Mouse (Mus musculus): ENCODE results near the gene Adcy6. TPM values are rescaled to one million over a fixed set of nuclear protein-coding genes. Genes with fewer than 3 reads are reported as not detected.
A peak's percentile ranks its signal among the peaks of the same experiment; 100 is the strongest.

Adcy6 gene
- 9.9 and 10.2 TPM in 2 replicates for polyA plus RNA-seq (2015; fragmentation: Nextera tagmentation; extraction: Ambion mirVana)

GRCm38 (mm10) chr15:98609331-98610130 is at the start of gene Adcy6:
TSS of gene Adcy6 (minus strand) at chr15:98610076.
- peak within 1 kb of the TSS; percentile 89 for H3K9ac ChIP-seq (ENCODE audit: low read depth, low read length)

GRCm38 (mm10) chr15:98656982-98657751 is 47.3 kb upstream of the Adcy6 start:
- no peaks in the 10 kb centered on the region for H3K27me3 ChIP-seq (ENCODE audit: control insufficient read depth, insufficient read depth, low read depth, low read length)
- H3K27ac ChIP-seq (ENCODE audit: low read length), result no peak overlapping the region
- no peaks in the 10 kb centered on the region for H3K9me3 ChIP-seq (replicated peaks; ENCODE audit: control insufficient read depth, low read length, poor library complexity, severe bottlenecking)
- peaks cover 34% of the 10 kb centered on the region for H3K36me3 ChIP-seq (ENCODE audit: control insufficient read depth, insufficient read depth, low read length)
- H3K4me1 ChIP-seq (ENCODE audit: control insufficient read depth, insufficient read depth, low read length), result peaks cover 7% of the 10 kb centered on the region
- WGBS, result 84% methylated on average over 15 of the region's 15 CpGs
- ATAC-seq, result no peak
- no peak overlapping the region for H3K4me3 ChIP-seq (ENCODE audit: low read depth, low read length)
- H3K4me2 ChIP-seq (ENCODE audit: low read length), result no peak overlapping the region
- H3K9ac ChIP-seq (ENCODE audit: low read depth, low read length), result no peak overlapping the region

More at GRCm38 (mm10) chr15:98609331-98610130, at the start of gene Adcy6:
- peak within 1 kb of the TSS; percentile 86 for H3K4me3 ChIP-seq (ENCODE audit: low read depth, low read length)
- no peaks in the 10 kb centered on the region for H3K27me3 ChIP-seq (ENCODE audit: control insufficient read depth, insufficient read depth, low read depth, low read length)
- peak; percentile 75 for ATAC-seq
- WGBS, result under 1% methylated on average over 47 of the region's 75 CpGs
- H3K4me1 ChIP-seq (ENCODE audit: control insufficient read depth, insufficient read depth, low read length), result peaks cover 26% of the 10 kb centered on the region
- peak within 1 kb of the TSS; percentile 70 for H3K4me2 ChIP-seq (ENCODE audit: low read length)
- H3K9me3 ChIP-seq (replicated peaks; ENCODE audit: control insufficient read depth, low read length, poor library complexity, severe bottlenecking), result no peaks in the 10 kb centered on the region
- H3K27ac ChIP-seq (ENCODE audit: low read length), result peak within 1 kb of the TSS; percentile 85
- H3K36me3 ChIP-seq (ENCODE audit: control insufficient read depth, insufficient read depth, low read length), result no peaks in the 10 kb centered on the region

GRCm38 (mm10) chr15:98652174-98652573 is 42.3 kb upstream of the Adcy6 start:
- ATAC-seq, result no peak
- 96% methylated on average over 8 of the region's 8 CpGs for WGBS
- Histone ChIP-seq H3K4me2 (ENCODE audit: low read length) (no peak overlapping the region), H3K27me3 (ENCODE audit: control insufficient read depth, insufficient read depth, low read depth, low read length) (no peaks in the 10 kb centered on the region), H3K4me3 (ENCODE audit: low read depth, low read length) (no peak overlapping the region), H3K9me3 (replicated peaks; ENCODE audit: control insufficient read depth, low read length, poor library complexity, severe bottlenecking) (no peaks in the 10 kb centered on the region), H3K36me3 (ENCODE audit: control insufficient read depth, insufficient read depth, low read length) (peaks cover 62% of the 10 kb centered on the region), H3K4me1 (ENCODE audit: control insufficient read depth, insufficient read depth, low read length) (no peaks in the 10 kb centered on the region), H3K9ac (ENCODE audit: low read depth, low read length) (no peak overlapping the region), H3K27ac (ENCODE audit: low read length) (no peak overlapping the region)

GRCm38 (mm10) chr15:98651431-98651830 is 41.6 kb upstream of the Adcy6 start:
- Histone ChIP-seq H3K4me1 (ENCODE audit: control insufficient read depth, insufficient read depth, low read length) (no peaks in the 10 kb centered on the region), H3K27me3 (ENCODE audit: control insufficient read depth, insufficient read depth, low read depth, low read length) (no peaks in the 10 kb centered on the region), H3K36me3 (ENCODE audit: control insufficient read depth, insufficient read depth, low read length) (peaks cover 61% of the 10 kb centered on the region), H3K4me2 (ENCODE audit: low read length) (no peak overlapping the region), H3K9ac (ENCODE audit: low read depth, low read length) (no peak overlapping the region), H3K27ac (ENCODE audit: low read length) (no peak overlapping the region), H3K4me3 (ENCODE audit: low read depth, low read length) (no peak overlapping the region), H3K9me3 (replicated peaks; ENCODE audit: control insufficient read depth, low read length, poor library complexity, severe bottlenecking) (no peaks in the 10 kb centered on the region)
- ATAC-seq, result no peak
- WGBS, result 94% methylated on average over 15 of the region's 15 CpGs

- no peak overlapping the region for H3K4me3 ChIP-seq (ENCODE audit: low read depth, low read length)
- no peak overlapping the region for H3K9ac ChIP-seq (ENCODE audit: low read depth, low read length)
- H3K27ac ChIP-seq (ENCODE audit: low read length), result no peak overlapping the region
- peaks cover 75% of the 10 kb centered on the region for H3K36me3 ChIP-seq (ENCODE audit: control insufficient read depth, insufficient read depth, low read length)
- no peak for ATAC-seq
- H3K4me2 ChIP-seq (ENCODE audit: low read length), result no peak overlapping the region
- H3K9me3 ChIP-seq (replicated peaks; ENCODE audit: control insufficient read depth, low read length, poor library complexity, severe bottlenecking), result no peaks in the 10 kb centered on the region
- 95% methylated on average over 3 of the region's 3 CpGs for WGBS
- no peaks in the 10 kb centered on the region for H3K27me3 ChIP-seq (ENCODE audit: control insufficient read depth, insufficient read depth, low read depth, low read length)
- no peaks in the 10 kb centered on the region for H3K4me1 ChIP-seq (ENCODE audit: control insufficient read depth, insufficient read depth, low read length)
Measured at GRCm38 (mm10) chr15:98648071-98648470, 38.2 kb upstream of the Adcy6 start.

GRCm38 (mm10) chr15:98647308-98647707 is 37.4 kb upstream of the Adcy6 start:
- no peaks in the 10 kb centered on the region for H3K4me1 ChIP-seq (ENCODE audit: control insufficient read depth, insufficient read depth, low read length)
- WGBS, result 89% methylated on average over 10 of the region's 10 CpGs
- H3K27me3 ChIP-seq (ENCODE audit: control insufficient read depth, insufficient read depth, low read depth, low read length), result no peaks in the 10 kb centered on the region
- no peak overlapping the region for H3K4me2 ChIP-seq (ENCODE audit: low read length)
- peaks cover 77% of the 10 kb centered on the region for H3K36me3 ChIP-seq (ENCODE audit: control insufficient read depth, insufficient read depth, low read length)
- H3K4me3 ChIP-seq (ENCODE audit: low read depth, low read length), result no peak overlapping the region
- H3K27ac ChIP-seq (ENCODE audit: low read length), result no peak overlapping the region
- no peak overlapping the region for H3K9ac ChIP-seq (ENCODE audit: low read depth, low read length)
- H3K9me3 ChIP-seq (replicated peaks; ENCODE audit: control insufficient read depth, low read length, poor library complexity, severe bottlenecking), result no peaks in the 10 kb centered on the region
- no peak for ATAC-seq

GRCm38 (mm10) chr15:98646737-98647136 is 36.9 kb upstream of the Adcy6 start:
- no peak overlapping the region for H3K4me3 ChIP-seq (ENCODE audit: low read depth, low read length)
- ATAC-seq, result no peak
- 86% methylated on average over 7 of the region's 8 CpGs for whole genome bisulfite sequencing

GRCm38 (mm10) chr15:98645057-98646026 is 35.5 kb upstream of the Adcy6 start:
- H3K9me3 ChIP-seq (replicated peaks; ENCODE audit: control insufficient read depth, low read length, poor library complexity, severe bottlenecking), result no peaks in the 10 kb centered on the region
- H3K9ac ChIP-seq (ENCODE audit: low read depth, low read length), result no peak overlapping the region
- H3K4me2 ChIP-seq (ENCODE audit: low read length), result no peak overlapping the region
- H3K36me3 ChIP-seq (ENCODE audit: control insufficient read depth, insufficient read depth, low read length), result peaks cover 76% of the 10 kb centered on the region
- ATAC-seq, result no peak
- H3K4me3 ChIP-seq (ENCODE audit: low read depth, low read length), result no peak overlapping the region
- WGBS, result 90% methylated on average over 24 of the region's 24 CpGs
- H3K4me1 ChIP-seq (ENCODE audit: control insufficient read depth, insufficient read depth, low read length), result no peaks in the 10 kb centered on the region
- H3K27me3 ChIP-seq (ENCODE audit: control insufficient read depth, insufficient read depth, low read depth, low read length), result no peaks in the 10 kb centered on the region
- no peak overlapping the region for H3K27ac ChIP-seq (ENCODE audit: low read length)

More at GRCm38 (mm10) chr15:98646737-98647136, 36.9 kb upstream of the Adcy6 start:
- Histone ChIP-seq H3K9ac (ENCODE audit: low read depth, low read length) (no peak overlapping the region), H3K36me3 (ENCODE audit: control insufficient read depth, insufficient read depth, low read length) (peaks cover 77% of the 10 kb centered on the region), H3K9me3 (replicated peaks; ENCODE audit: control insufficient read depth, low read length, poor library complexity, severe bottlenecking) (no peaks in the 10 kb centered on the region), H3K4me1 (ENCODE audit: control insufficient read depth, insufficient read depth, low read length) (no peaks in the 10 kb centered on the region), H3K4me2 (ENCODE audit: low read length) (no peak overlapping the region), H3K27me3 (ENCODE audit: control insufficient read depth, insufficient read depth, low read depth, low read length) (no peaks in the 10 kb centered on the region), H3K27ac (ENCODE audit: low read length) (0 out of 2 replicates have a peak overlapping the region, but pooled peaks have one; percentile 38)
